Mouse (Mus musculus) CH12.LX (cell line): ENCODE measurements around the gene Btla. TPM values are rescaled to one million over a fixed set of nuclear protein-coding genes. Genes with fewer than 3 reads are reported as not detected.
A peak's percentile ranks its signal among the peaks of the same experiment; 100 is the strongest.

ENCODE experiments used
- DNase-seq: peaks from one replicate; pipeline ENCODE4 v3.0.0-alpha.2; 2013; ENCODE audit errors: extremely low read depth
- H3K27ac ChIP-seq: 2 replicates; pipeline ENCODE4 v1.5.1; 2012; ENCODE audit warnings: low read depth, mild to moderate bottlenecking, control low read depth, moderate library complexity; ENCODE audit not compliant: insufficient read depth
- H3K27me3 ChIP-seq: replicated peaks from 2 replicates; pipeline ENCODE3; 2012; ENCODE audit warnings: inconsistent platforms
- H3K36me3 ChIP-seq, 2 experiments: replicated peaks in 1 of 2; 2 replicates each; pipeline versions ENCODE3 to v1.6.1; 2012; ENCODE audit warnings: inconsistent platforms in 1 of 2, low read length in 1 of 2, mild to moderate bottlenecking in 1 of 2, mixed read lengths in 1 of 2, moderate library complexity in 1 of 2; ENCODE audit not compliant: control insufficient read depth in 1 of 2, insufficient read depth in 1 of 2
- H3K4me1 ChIP-seq, 2 experiments: 2 replicates each; pipeline ENCODE4 v1.6.1; 2012; ENCODE audit warnings: inconsistent platforms in 1 of 2, moderate library complexity in 1 of 2; ENCODE audit not compliant: insufficient read depth in 2 of 2, control insufficient read depth in 1 of 2
- H3K4me2 ChIP-seq: 2 replicates; pipeline ENCODE4 v1.6.1; 2012; ENCODE audit warnings: low read depth, mild to moderate bottlenecking, control low read depth; ENCODE audit not compliant: poor library complexity, insufficient read depth, severe bottlenecking
- H3K4me3 ChIP-seq, 3 experiments: fragments of 150-350 bp in 1 of 3; sonication (generic) in 1 of 3; replicated peaks in 1 of 3; 2 replicates each; pipeline versions ENCODE3 to v1.5.1; 2011 to 2012; ENCODE audit warnings: low read depth in 2 of 3, low read length in 2 of 3, mild to moderate bottlenecking in 2 of 3, moderate library complexity in 2 of 3, control low read depth in 1 of 3, improper control_type of control experiment in 1 of 3, inconsistent platforms in 1 of 3, mixed read lengths in 1 of 3; ENCODE audit not compliant: poor library complexity in 1 of 3
- H3K79me2 ChIP-seq: replicated peaks from 2 replicates; pipeline ENCODE4 v1.6.1; 2012; ENCODE audit warnings: mild to moderate bottlenecking, moderate library complexity; ENCODE audit not compliant: control insufficient read depth, poor library complexity, insufficient read depth, severe bottlenecking; ENCODE audit errors: extremely low read depth
- H3K9ac ChIP-seq: 2 replicates; pipeline ENCODE4 v1.6.1; 2012; ENCODE audit warnings: low read depth, mild to moderate bottlenecking, control low read depth, moderate library complexity; ENCODE audit not compliant: insufficient read depth
- H3K9me3 ChIP-seq: replicated peaks from 2 replicates; pipeline ENCODE3; 2012; ENCODE audit warnings: low read length, inconsistent platforms, mixed read lengths
- BHLHE40 ChIP-seq: IDR thresholded peaks from 2 replicates; pipeline ENCODE4 v1.6.1; 2011; ENCODE audit warnings: mild to moderate bottlenecking, low read depth, low read length, improper control_type of control experiment
- CHD1 ChIP-seq: IDR thresholded peaks from 2 replicates; pipeline ENCODE4 v1.6.1; 2012; ENCODE audit warnings: low read depth, low read length, improper control_type of control experiment, inconsistent platforms
- CHD2 ChIP-seq: IDR thresholded peaks from 2 replicates; pipeline ENCODE4 v1.6.1; 2011; ENCODE audit warnings: low read length, improper control_type of control experiment
- CTCF ChIP-seq, 2 experiments: IDR thresholded peaks in 1 of 2; conservative IDR thresholded peaks in 1 of 2; 2 replicates each; pipeline ENCODE4 v1.5.1; 2011 to 2012; ENCODE audit warnings: low read depth in 2 of 2, low read length in 2 of 2, improper control_type of control experiment in 1 of 2, inconsistent platforms in 1 of 2, mild to moderate bottlenecking in 1 of 2, moderate library complexity in 1 of 2
- ELF1 ChIP-seq: IDR thresholded peaks from 2 replicates; pipeline ENCODE4 v1.6.1; 2014; ENCODE audit warnings: low read depth, mild to moderate bottlenecking, inconsistent platforms, low read length, improper control_type of control experiment
- EP300 ChIP-seq: IDR thresholded peaks from 2 replicates; pipeline ENCODE4 v1.6.1; 2011; ENCODE audit warnings: low read length, improper control_type of control experiment
- ETS1 ChIP-seq: conservative IDR thresholded peaks from 2 replicates; pipeline ENCODE4 v1.6.1; 2012; ENCODE audit warnings: low read depth, mild to moderate bottlenecking, inconsistent platforms, low read length, improper control_type of control experiment, moderate library complexity
- HCFC1 ChIP-seq: IDR thresholded peaks from 2 replicates; pipeline ENCODE4 v1.6.1; 2012; ENCODE audit warnings: low read depth, mild to moderate bottlenecking, inconsistent platforms, low read length, improper control_type of control experiment
- IRF4 ChIP-seq: IDR thresholded peaks from 2 replicates; pipeline ENCODE4 v1.6.1; 2014; ENCODE audit warnings: low read depth, mild to moderate bottlenecking, inconsistent platforms, low read length, improper control_type of control experiment
- JUN ChIP-seq: IDR thresholded peaks from 2 replicates; pipeline ENCODE4 v1.6.1; 2011; ENCODE audit warnings: low read depth, mild to moderate bottlenecking, low read length, improper control_type of control experiment, moderate library complexity; ENCODE audit not compliant: insufficient read depth
- MAX ChIP-seq: IDR thresholded peaks from 2 replicates; pipeline ENCODE4 v1.6.1; 2011; ENCODE audit warnings: low read length, improper control_type of control experiment
- MAZ ChIP-seq: IDR thresholded peaks from 2 replicates; pipeline ENCODE4 v1.6.1; 2012; ENCODE audit warnings: low read depth, mild to moderate bottlenecking, inconsistent platforms, low read length, improper control_type of control experiment, moderate library complexity
- MEF2A ChIP-seq: IDR thresholded peaks from 2 replicates; pipeline ENCODE4 v1.6.1; 2014; ENCODE audit warnings: low read depth, mild to moderate bottlenecking, inconsistent platforms, low read length, improper control_type of control experiment, borderline replicate concordance
- MXI1 ChIP-seq: IDR thresholded peaks from 2 replicates; pipeline ENCODE4 v1.6.1; 2011; ENCODE audit warnings: mild to moderate bottlenecking, low read depth, low read length, improper control_type of control experiment
- MYC ChIP-seq: IDR thresholded peaks from 2 replicates; pipeline ENCODE4 v1.6.1; 2011; ENCODE audit warnings: low read depth, mild to moderate bottlenecking, improper control_type of control experiment, low read length
- RAD21 ChIP-seq: IDR thresholded peaks from 2 replicates; pipeline ENCODE4 v1.6.1; 2011; ENCODE audit warnings: low read depth, mild to moderate bottlenecking, low read length, improper control_type of control experiment, moderate library complexity
- RCOR1 ChIP-seq: conservative IDR thresholded peaks from 2 replicates; pipeline ENCODE4 v1.6.1; 2012; ENCODE audit warnings: low read depth, mild to moderate bottlenecking, inconsistent platforms, low read length, improper control_type of control experiment
- TBP ChIP-seq: conservative IDR thresholded peaks from 2 replicates; pipeline ENCODE4 v1.6.1; 2011; ENCODE audit warnings: low read depth, low read length, improper control_type of control experiment
- TCF12 ChIP-seq: IDR thresholded peaks from 2 replicates; pipeline ENCODE4 v1.6.1; 2014; ENCODE audit warnings: low read depth, mild to moderate bottlenecking, inconsistent platforms, low read length, improper control_type of control experiment
- UBTF ChIP-seq: IDR thresholded peaks from 2 replicates; pipeline ENCODE4 v1.6.1; 2012; ENCODE audit warnings: low read depth, mild to moderate bottlenecking, inconsistent platforms, low read length, improper control_type of control experiment, moderate library complexity
- USF1 ChIP-seq: IDR thresholded peaks from 2 replicates; pipeline ENCODE4 v1.6.1; 2014; ENCODE audit warnings: low read depth, mild to moderate bottlenecking, inconsistent platforms, low read length, improper control_type of control experiment
- ZKSCAN1 ChIP-seq: IDR thresholded peaks from 2 replicates; pipeline ENCODE4 v1.6.1; 2012; ENCODE audit warnings: low read depth, inconsistent platforms, low read length, improper control_type of control experiment, borderline replicate concordance
- ZMIZ1 ChIP-seq: IDR thresholded peaks from 2 replicates; pipeline ENCODE4 v1.6.1; 2012; ENCODE audit warnings: low read depth, mild to moderate bottlenecking, inconsistent platforms, low read length, improper control_type of control experiment
- ZNF384 ChIP-seq: IDR thresholded peaks from 2 replicates; pipeline ENCODE4 v1.6.1; 2012; ENCODE audit warnings: low read depth, low read length, improper control_type of control experiment, inconsistent platforms
- dilution Hi-C: fragments of 300-500 bp; cut with MboI; formaldehyde crosslinking; loops from 2 replicates; pipeline ENCODE4 v1.14.3; 2020; ENCODE audit warnings: low sequenced_read_pairs; ENCODE audit not compliant: extremely low pct_unique_long_range_greater_than_20kb, extremely low pct_ligation_motif_present
- in situ Hi-C: fragments of 300-500 bp; cut with MboI; formaldehyde crosslinking; loops from 3 replicates; pipeline ENCODE4 v1.14.3; 2019; ENCODE audit warnings: low sequenced_read_pairs, low pct_ligation_motif_present, low pct_unique_long_range_greater_than_20kb, mixed read lengths
- polyA plus RNA-seq: library from polyadenylated mRNA; unstranded; fragments of >175 nt; gene quantifications from 2 replicates; pipeline ENCODE4 v1.2.1, GENCODE M21; 2012; ENCODE audit warnings: low read depth; ENCODE audit not compliant: insufficient read length
- total RNA-seq, 2 experiments: library from RNA; depleted of rRNA; stranded (reverse); fragments of 300-350 nt in 1 of 2; fragments of >200 nt in 1 of 2; gene quantifications; 2 replicates each; pipeline ENCODE4 v1.2.3; 2012 to 2014

Gene Btla
- total and polyA plus RNA-seq, 3 experiments = 5.9 to 37.7 (median 25.5) TPM

DNA sequence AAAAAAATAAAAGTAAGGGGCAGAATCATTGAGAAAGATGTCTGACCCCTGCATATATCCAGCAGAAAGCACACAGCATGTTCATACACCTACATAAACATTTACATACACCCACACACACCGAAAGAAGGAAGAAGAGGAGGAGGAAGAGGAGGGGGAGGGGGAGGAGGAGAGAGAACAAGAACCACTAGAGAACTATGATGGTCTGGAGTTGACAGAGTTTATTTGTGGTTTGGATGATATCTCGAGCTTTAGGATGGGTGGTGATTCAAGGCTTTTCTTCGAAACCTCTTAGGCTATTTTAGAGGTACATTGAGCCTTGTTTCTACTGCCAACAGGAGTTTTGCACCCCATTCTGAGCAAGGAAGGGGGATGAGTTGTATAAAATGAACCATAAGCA, 1.3 kb upstream of the Btla start:
- no peak for DNase-seq
- no peaks in the 10 kb centered on the region; the same call in 1 of the 2 replicates for H3K79me2 ChIP-seq
- H3K4me3 ChIP-seq = no peak overlapping the region
- no peaks in the 10 kb centered on the region for H3K27me3 ChIP-seq
- no peak overlapping the region for H3K4me2 ChIP-seq
- H3K27ac ChIP-seq = no peak overlapping the region
- dilution Hi-C loops = no loop called here
- H3K9ac ChIP-seq = no peak overlapping the region
- peaks cover 11 to 51% of the 10 kb centered on the region in 2 experiments for H3K4me1 ChIP-seq
- no peaks in the 10 kb centered on the region for H3K9me3 ChIP-seq
- TF ChIP-seq RCOR1 (no peak), CHD2 (no peak), UBTF (no peak), BHLHE40 (no peak), ZNF384 (peak; percentile 46; the same call in 1 of the 2 replicates), ELF1 (no peak)
- in situ Hi-C loops = no loop called here
- H3K36me3 ChIP-seq = no peaks in the 10 kb centered on the region

- peaks cover 11 to 56% of the 10 kb centered on the region in 2 experiments for H3K4me1 ChIP-seq
- H3K4me2 ChIP-seq = peak overlapping the region; percentile 74
- no peaks in the 10 kb centered on the region for H3K36me3 ChIP-seq
- no peaks in the 10 kb centered on the region for H3K9me3 ChIP-seq
- no peak overlapping the region for H3K27ac ChIP-seq
- peak; percentile 38 for DNase-seq
- dilution Hi-C loops (no loop called here), in situ Hi-C loops (no loop called here)
- 0 out of 2 replicates have a peak, but pooled peaks have one; percentile 11 for TF ChIP-seq TBP
- TF ChIP-seq MYC = no peak
- TF ChIP-seq USF1 = no peak
- no peak for TF ChIP-seq TCF12
- peak overlapping the region; percentile 5 to 49 (median 28) for H3K4me3 ChIP-seq
- H3K9ac ChIP-seq = no peak overlapping the region
- no peaks in the 10 kb centered on the region; the same call in 1 of the 2 replicates for H3K79me2 ChIP-seq
- no peaks in the 10 kb centered on the region for H3K27me3 ChIP-seq
These were observed 405 bp downstream of the Btla start for GRCm38 (mm10) chr16:45224431-45225008.

DNA sequence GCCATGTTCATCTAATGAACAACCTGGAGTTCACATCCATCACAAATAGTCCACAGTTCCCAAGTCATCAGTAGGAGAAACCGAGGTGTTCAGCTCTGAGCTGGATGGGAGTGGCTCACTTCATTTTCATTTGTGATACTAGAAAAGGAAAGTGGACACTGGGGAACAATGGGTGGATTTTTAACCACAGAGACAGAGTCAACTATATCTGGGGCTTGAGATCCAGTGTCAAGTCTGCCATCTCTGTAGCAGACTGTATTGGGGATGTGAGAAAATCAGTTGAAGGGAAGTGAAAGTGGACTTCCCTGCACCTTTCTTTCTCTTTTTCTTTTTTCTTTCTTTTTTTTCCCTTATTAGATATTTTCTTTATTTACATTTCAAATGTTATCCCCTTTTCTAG, 2.9 kb downstream of the Btla start:
- DNase-seq = peak; percentile 71
- Histone ChIP-seq H3K36me3 (no peaks in the 10 kb centered on the region), H3K4me2 (peak overlapping the region; percentile 25), H3K27me3 (no peaks in the 10 kb centered on the region), H3K9me3 (no peaks in the 10 kb centered on the region), H3K4me3 (peak overlapping the region in 1 of 3 experiments; percentile 4), H3K79me2 (0 out of 2 replicates have a peak, but pooled peaks cover 2% of the 10 kb centered on the region), H3K27ac (peak overlapping the region; percentile 6; the same call in 1 of the 2 replicates), H3K9ac (no peak overlapping the region), H3K4me1 (peaks cover 11 to 59% of the 10 kb centered on the region in 2 experiments)
- in situ Hi-C loops = no loop called here
- dilution Hi-C loops = no loop called here
- TF ChIP-seq ETS1 = peak; percentile 46; the same call in 1 of the 2 replicates
- TF ChIP-seq ZNF384 = peak; percentile 87
- no peak for TF ChIP-seq ZKSCAN1
- no peak for TF ChIP-seq MXI1
- TF ChIP-seq BHLHE40 = peak; percentile 19; the same call in 1 of the 2 replicates
- TF ChIP-seq MEF2A = peak; percentile 66
- TF ChIP-seq CHD1 = no peak
- TF ChIP-seq MAX = no peak
- TF ChIP-seq CTCF (conservative IDR thresholded peaks at IDR 0.05 in 1 of 2, IDR thresholded peaks at IDR 0.05 in 1 of 2; ENCODE audit: low read depth in 2 of 2, low read length in 2 of 2) = no peak
- no peak for TF ChIP-seq HCFC1
- no peak for TF ChIP-seq USF1
- TF ChIP-seq RCOR1 = peak; percentile 78; the same call in 1 of the 2 replicates
- no peak for TF ChIP-seq ELF1
- TF ChIP-seq CHD2 = no peak
- no peak for TF ChIP-seq ZMIZ1
- peak; percentile 97 for TF ChIP-seq IRF4
- no peak for TF ChIP-seq MAZ
- no peak for TF ChIP-seq JUN
- no peak for TF ChIP-seq RAD21
- peak; percentile 96 for TF ChIP-seq EP300
